Mouse (Mus musculus) thymus, postnatal 10 days (tissue): Measurements from ENCODE around the gene Ugt8a.
A peak's percentile ranks its signal among the peaks of the same experiment; 100 is the strongest.

Experiments used
- DNase-seq, 2 experiments: peaks; one replicate each; pipeline ENCODE4 v3.0.0; 2021; ENCODE audit warnings: low spot score in 2 of 2

Gene Ugt8a

DNA sequence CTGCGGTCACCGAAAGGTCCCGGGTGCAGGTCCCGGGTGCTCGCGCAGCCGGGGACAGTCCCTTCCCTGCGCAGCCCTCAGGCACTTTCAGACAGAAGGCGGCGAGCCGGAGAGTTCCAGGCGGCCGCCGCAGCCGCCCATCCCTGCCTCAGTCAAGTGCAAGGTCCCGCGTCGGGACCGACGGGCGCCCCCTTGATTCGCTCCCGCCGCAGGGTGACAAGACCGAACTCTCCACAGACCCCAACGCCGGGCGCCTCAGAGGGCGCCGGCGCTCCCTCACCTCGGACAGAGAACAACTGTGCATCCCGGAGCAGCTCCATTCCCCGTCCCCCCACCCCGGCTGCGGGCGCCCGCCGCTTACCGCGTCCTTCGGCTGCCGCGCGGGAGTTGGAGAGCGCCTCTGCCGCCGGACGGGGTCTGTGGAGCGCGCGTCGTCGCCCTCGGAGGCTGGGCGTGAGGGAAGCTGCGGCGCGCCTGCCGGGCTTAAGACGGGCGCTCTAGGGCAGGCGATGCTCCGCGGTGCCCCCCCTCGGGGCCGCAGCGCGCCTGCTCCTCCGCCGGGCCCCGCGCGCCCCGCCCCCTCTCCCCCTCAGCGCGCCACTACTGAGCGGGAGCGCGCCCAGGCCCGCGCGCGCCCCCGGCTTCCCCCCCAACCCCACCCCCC is at the start of gene Ugt8a:
Gene Ugt8a, minus strand, starts transcription at position 528 of the 664 bp plus-strand sequence.
- DNase-seq: peak; percentile 12 to 63

DNA sequence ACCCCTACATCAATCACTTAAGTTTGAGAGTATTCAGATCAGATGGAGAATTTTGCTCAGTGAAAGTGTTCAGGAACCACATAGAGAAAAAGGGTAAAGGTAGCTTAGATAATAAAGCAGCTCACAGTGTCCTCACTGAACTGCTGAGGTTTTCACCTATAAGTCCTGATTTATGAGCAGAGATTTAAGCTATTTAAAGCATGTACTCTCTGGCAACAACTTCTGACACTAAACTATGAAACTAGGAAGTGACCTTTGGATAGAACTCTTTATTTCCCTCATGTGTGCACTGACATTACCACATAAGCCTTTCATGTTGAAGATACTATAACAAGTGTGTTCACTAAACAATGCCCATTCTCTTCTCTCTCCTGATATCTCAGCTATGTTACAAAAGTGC is 48.2 kb upstream of the Ugt8a start:
- DNase-seq: no peak

- no peak for DNase-seq
Observed at GRCm38 (mm10) chr3:125983707-125984420, 45.4 kb upstream of the Ugt8a start.

DNA sequence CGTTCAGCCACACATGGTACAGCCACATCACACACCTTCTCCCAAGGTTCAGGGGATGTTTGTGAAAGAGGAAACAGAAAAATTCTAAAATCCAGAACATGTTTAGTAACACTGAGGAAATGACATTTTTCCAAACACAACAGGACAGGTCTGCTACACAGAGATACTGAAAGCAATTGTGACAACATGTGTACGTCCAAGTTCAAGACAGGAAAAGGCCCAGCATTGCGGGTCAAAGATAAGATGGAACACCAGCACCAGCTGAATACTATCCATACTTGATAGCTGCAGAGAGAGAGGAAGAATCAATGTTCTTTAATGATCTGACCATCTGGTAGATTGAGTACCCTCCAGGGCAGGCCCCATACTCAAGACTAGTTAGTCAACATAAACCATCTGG is 41.1 kb upstream of the Ugt8a start:
- no peak for DNase-seq

- no peak for DNase-seq
Observed at GRCm38 (mm10) chr3:125975899-125976298, 37.5 kb upstream of the Ugt8a start.

GRCm38 (mm10) chr3:125969458-125969857 is 31.0 kb upstream of the Ugt8a start:
- DNase-seq: no peak

DNA sequence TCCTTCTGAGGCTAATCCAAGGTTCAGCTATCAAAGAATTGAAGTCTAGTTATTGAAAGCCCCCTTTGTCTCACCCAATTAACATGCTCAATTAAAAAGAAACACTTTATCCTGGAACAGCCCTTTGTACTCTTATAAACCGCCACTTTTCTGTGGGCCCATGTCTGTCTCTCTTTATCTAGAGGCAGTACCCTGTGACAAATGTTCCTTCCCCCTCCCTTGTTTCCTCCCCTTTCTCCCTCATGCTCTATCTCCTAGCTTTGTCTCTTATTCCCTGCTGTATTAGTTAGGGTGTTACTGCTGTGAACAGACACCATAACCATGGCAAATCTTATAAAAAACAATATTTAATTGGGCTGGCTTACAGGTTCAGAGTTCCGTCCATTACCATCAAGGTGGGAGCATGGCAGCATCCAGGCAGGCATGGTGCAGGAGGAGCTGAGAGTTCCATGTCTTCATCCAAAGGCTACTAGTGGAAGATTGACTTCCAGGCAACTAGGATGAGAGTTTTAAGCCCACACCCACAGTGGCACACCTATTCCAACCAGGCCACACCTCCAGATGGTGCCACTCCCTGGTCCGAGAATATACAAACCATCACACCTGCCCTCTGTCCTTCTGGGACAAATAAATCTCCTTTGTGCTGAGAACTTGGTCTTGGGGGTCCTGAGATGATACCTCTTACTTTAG is 17.9 kb upstream of the Ugt8a start:
- DNase-seq: no peak

DNA sequence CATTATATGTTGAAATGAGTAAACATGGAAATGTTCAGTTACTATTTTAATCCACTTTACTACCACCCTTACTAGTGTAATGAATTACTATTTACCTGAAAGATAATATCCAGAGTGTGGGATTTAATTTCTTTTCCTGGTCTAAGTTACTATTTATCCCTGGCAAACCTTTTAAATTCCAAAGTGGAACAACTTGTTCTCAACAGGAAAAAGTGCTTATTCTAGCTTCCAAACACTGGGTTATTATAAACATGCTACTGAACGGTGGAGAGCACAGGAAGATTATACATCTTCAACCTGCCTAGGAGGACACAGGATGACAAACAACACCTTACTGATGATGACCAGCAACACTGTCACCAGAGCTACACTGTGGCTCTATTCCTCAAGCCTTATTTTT is 16.5 kb upstream of the Ugt8a start:
- no peak for DNase-seq

- no peak for DNase-seq
Observed at GRCm38 (mm10) chr3:125940811-125941210, 2.4 kb upstream of the Ugt8a start.

GRCm38 (mm10) chr3:125938756-125939109 is 314 bp upstream of the Ugt8a start:
- peak in 1 of 2 experiments; percentile 73 for DNase-seq

- peak in 1 of 2 experiments; percentile 15 for DNase-seq
Observed at GRCm38 (mm10) chr3:125937536-125938091, 805 bp downstream of the Ugt8a start.

GRCm38 (mm10) chr3:125935796-125936195 is 2.6 kb downstream of the Ugt8a start:
- DNase-seq: no peak

- DNase-seq: no peak
Observed at GRCm38 (mm10) chr3:125932594-125933237, 5.7 kb downstream of the Ugt8a start.

DNA sequence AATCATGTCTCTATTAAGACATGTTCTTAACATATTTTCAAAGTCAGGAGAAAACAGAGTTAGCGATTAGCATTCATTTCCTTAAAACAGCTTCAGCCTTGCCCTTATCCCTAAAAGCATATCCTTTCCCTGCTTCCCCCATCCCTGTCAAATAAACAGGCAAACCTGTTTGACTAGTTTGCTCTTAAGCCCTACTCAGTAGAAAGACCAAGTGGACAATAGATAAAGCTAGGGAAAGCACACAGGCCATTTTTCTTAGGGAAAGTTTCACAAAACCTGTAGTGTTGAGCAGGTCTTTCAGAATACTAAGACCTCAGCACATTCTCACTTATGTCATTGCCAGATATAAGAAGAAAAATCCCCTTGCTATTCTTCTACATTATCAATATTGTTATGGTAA is 7.4 kb downstream of the Ugt8a start:
- DNase-seq: no peak

GRCm38 (mm10) chr3:125920876-125921275 is 17.5 kb downstream of the Ugt8a start:
- no peak for DNase-seq

DNA sequence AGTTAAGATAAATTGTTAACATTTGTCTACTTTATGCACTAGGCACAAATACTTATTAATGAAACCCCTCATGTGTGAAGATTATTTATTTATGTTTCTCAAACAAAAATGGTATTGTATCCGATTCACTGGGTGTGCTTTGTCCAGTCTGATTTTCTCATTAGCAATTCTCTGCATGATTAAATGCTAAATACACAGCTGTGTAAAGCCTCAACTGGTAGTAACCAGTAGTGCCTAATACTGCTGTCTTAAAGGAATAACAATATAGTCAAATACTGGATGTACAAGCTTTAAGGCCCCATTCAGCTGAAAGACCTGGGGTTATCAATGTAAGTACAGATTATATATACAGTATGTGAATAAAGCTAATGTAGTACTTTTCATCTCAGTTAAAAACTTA is 39.4 kb downstream of the Ugt8a start:
- DNase-seq: no peak

GRCm38 (mm10) chr3:125887109-125887508 is 51.3 kb downstream of the Ugt8a start:
- DNase-seq: no peak

DNA sequence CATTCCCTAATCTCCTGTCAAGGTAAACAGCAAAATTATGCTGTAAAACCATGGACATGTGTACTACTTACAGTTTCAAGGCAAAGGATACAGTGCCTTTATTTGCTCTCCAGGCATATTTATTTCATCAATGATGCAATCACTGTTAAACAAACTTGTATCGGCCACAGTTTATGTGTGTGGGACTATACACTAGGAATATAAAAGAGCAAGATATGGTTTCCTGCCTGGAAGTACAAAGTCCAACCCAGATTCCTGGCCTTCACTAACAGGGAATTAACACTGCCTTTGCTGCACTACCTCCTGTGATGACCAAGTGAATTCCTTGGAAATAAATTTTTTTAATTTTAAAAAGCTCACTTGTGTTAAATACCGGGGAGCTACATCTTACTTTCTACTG is 53.5 kb downstream of the Ugt8a start:
- DNase-seq: no peak

DNA sequence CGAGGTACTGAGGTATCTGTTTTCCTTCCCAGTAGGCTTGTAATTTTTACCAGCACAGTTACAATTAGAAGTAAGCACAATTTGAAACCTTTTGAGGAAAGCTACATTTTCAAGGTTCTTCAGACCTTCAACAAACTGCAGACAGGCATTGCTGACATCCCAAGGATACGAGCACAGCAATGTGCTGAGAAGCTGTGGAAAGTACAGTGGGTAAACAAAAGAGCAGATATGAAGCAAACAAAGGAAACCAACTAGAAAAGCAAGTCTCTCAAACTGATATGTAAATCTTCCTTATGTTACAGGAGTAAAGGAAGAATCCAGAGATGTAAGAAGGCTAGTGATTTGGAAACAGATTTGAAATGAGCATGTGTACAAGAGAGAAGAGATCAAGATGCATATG is 54.0 kb downstream of the Ugt8a start:
- DNase-seq: no peak

DNA sequence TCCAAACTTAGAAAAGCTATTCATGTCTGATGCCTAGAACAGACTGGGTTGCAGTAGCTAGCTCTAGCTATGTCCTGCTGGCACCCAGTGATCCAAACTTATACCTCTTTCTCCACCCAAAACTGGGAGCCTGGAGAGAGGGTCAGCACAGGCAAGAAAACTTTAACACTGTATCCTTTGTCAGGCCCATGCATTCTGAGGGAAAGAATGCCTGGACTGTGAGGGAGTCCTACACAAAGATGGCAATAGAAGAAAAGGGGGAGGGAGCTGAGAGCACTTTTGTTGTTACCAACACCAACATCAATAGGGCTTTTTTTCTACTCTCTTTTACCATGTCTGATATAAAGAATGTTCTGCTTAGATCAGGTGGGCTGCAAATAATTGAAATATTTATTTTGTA is 55.4 kb downstream of the Ugt8a start:
- DNase-seq: no peak

GRCm38 (mm10) chr3:125881835-125882234 is 56.6 kb downstream of the Ugt8a start:
- DNase-seq: no peak

DNA sequence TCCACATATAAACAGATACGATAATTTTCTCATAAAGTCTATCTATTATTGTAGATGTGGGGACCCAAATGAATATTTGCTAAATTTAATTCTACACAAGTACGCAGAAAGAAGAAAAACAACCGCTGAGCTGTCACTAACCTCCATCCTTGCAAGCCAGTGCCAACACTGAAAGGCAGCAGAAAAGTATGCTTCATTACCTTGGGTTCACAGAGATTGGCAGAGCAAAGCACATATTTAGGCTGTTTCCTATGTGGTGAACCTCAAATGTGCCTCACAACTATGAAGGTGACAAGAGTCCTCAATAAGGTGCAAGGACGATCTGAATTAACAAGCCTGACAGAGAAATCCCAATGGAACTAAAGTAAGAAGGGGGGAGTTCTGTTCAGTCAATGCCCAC is 64.0 kb downstream of the Ugt8a start:
- no peak for DNase-seq
